Mouse (Mus musculus): ENCODE measurements around the gene Lpar1.

- TF ChIP-seq CTCF (IDR thresholded peaks at IDR 0.05; ENCODE audit: extremely low read depth, insufficient read depth, low read length) (no peak), POLR2A (IDR thresholded peaks at IDR 0.05; ENCODE audit: extremely low read depth, insufficient read depth, low read length) (no peak)
These were observed 62.0 kb downstream of the Lpar1 start for GRCm38 (mm10) chr4:58491742-58492141.

Measured in cortical plate, adult 2 months (tissue).